Mouse (Mus musculus): ENCODE measurements around the gene Nufip1. TPM values are rescaled to one million over a fixed set of nuclear protein-coding genes. Genes with fewer than 3 reads are reported as not detected.

The Nufip1 gene
- 19.4 and 21.0 TPM in 2 replicates for polyA plus RNA-seq (2016; fragmentation: Nextera tagmentation; extraction: Ambion mirVana)

GRCm38 (mm10) chr14:76110396-76111221 lies at the start of gene Nufip1, which contains the start of gene Gpalpp1:
TSS of gene Nufip1 (plus strand) at chr14:76110891.
TSS of gene Gpalpp1 (minus strand) at chr14:76110760.
- H3K36me3 ChIP-seq (replicated peaks): peaks cover 31% of the 10 kb centered on the region
- peaks cover 18% of the 10 kb centered on the region for H3K4me1 ChIP-seq
- H3K4me3 ChIP-seq: peak within 1 kb of the TSS; percentile 94
- under 1% methylated on average over 69 of the region's 69 CpGs for WGBS
- DNase-seq (ENCODE audit: low spot score): peak; percentile 92
- H3K9me3 ChIP-seq: no peaks in the 10 kb centered on the region
- peak within 1 kb of the TSS; percentile 91 for H3K27ac ChIP-seq (replicated peaks)
- no peaks in the 10 kb centered on the region for H3K27me3 ChIP-seq (replicated peaks; ENCODE audit: low read depth, poor library complexity, severe bottlenecking)

GRCm38 (mm10) chr14:76067237-76067636 lies 43.5 kb upstream of the Nufip1 start:
- H3K27me3 ChIP-seq (replicated peaks; ENCODE audit: low read depth, poor library complexity, severe bottlenecking): no peaks in the 10 kb centered on the region
- 83% methylated on average over 1 of the region's 1 CpGs for WGBS
- no peaks in the 10 kb centered on the region for H3K9me3 ChIP-seq
- DNase-seq (ENCODE audit: low spot score): no peak
- H3K36me3 ChIP-seq (replicated peaks): no peaks in the 10 kb centered on the region
- H3K4me3 ChIP-seq: no peak overlapping the region
- no peaks in the 10 kb centered on the region for H3K4me1 ChIP-seq
- no peak overlapping the region for H3K27ac ChIP-seq (replicated peaks)

GRCm38 (mm10) chr14:76068296-76068695 lies 42.4 kb upstream of the Nufip1 start:
- H3K27ac ChIP-seq (replicated peaks): no peak overlapping the region
- no peak overlapping the region for H3K4me3 ChIP-seq
- no peaks in the 10 kb centered on the region for H3K27me3 ChIP-seq (replicated peaks; ENCODE audit: low read depth, poor library complexity, severe bottlenecking)
- no peak for DNase-seq (ENCODE audit: low spot score)
- no peaks in the 10 kb centered on the region for H3K4me1 ChIP-seq
- no peaks in the 10 kb centered on the region for H3K9me3 ChIP-seq
- 80% methylated on average over 4 of the region's 4 CpGs for WGBS
- no peaks in the 10 kb centered on the region for H3K36me3 ChIP-seq (replicated peaks)

GRCm38 (mm10) chr14:76069296-76069695 lies 41.4 kb upstream of the Nufip1 start:
- no peaks in the 10 kb centered on the region for H3K4me1 ChIP-seq
- H3K27ac ChIP-seq (replicated peaks): no peak overlapping the region
- DNase-seq (ENCODE audit: low spot score): no peak
- 87% methylated on average over 4 of the region's 4 CpGs for WGBS
- no peaks in the 10 kb centered on the region for H3K27me3 ChIP-seq (replicated peaks; ENCODE audit: low read depth, poor library complexity, severe bottlenecking)
- H3K9me3 ChIP-seq: no peaks in the 10 kb centered on the region
- no peaks in the 10 kb centered on the region for H3K36me3 ChIP-seq (replicated peaks)
- H3K4me3 ChIP-seq: no peak overlapping the region

GRCm38 (mm10) chr14:76072626-76073025 lies 38.1 kb upstream of the Nufip1 start:
- Histone ChIP-seq H3K36me3 (replicated peaks) (no peaks in the 10 kb centered on the region), H3K27ac (replicated peaks) (no peak overlapping the region), H3K27me3 (replicated peaks; ENCODE audit: low read depth, poor library complexity, severe bottlenecking) (no peaks in the 10 kb centered on the region), H3K4me1 (no peaks in the 10 kb centered on the region), H3K9me3 (no peaks in the 10 kb centered on the region), H3K4me3 (no peak overlapping the region)
- WGBS: 81% methylated on average over 2 of the region's 2 CpGs
- DNase-seq (ENCODE audit: low spot score): no peak

GRCm38 (mm10) chr14:76074206-76074605 lies 36.5 kb upstream of the Nufip1 start:
- Histone ChIP-seq H3K27ac (replicated peaks) (no peak overlapping the region), H3K4me1 (no peaks in the 10 kb centered on the region), H3K36me3 (replicated peaks) (no peaks in the 10 kb centered on the region), H3K4me3 (no peak overlapping the region), H3K27me3 (replicated peaks; ENCODE audit: low read depth, poor library complexity, severe bottlenecking) (no peaks in the 10 kb centered on the region), H3K9me3 (no peaks in the 10 kb centered on the region)
- 88% methylated on average over 1 of the region's 1 CpGs for WGBS
- DNase-seq (ENCODE audit: low spot score): no peak

GRCm38 (mm10) chr14:76075721-76076120 lies 35.0 kb upstream of the Nufip1 start:
- H3K36me3 ChIP-seq (replicated peaks): no peaks in the 10 kb centered on the region
- no peak overlapping the region for H3K4me3 ChIP-seq
- no peaks in the 10 kb centered on the region for H3K27me3 ChIP-seq (replicated peaks; ENCODE audit: low read depth, poor library complexity, severe bottlenecking)
- 65% methylated on average over 4 of the region's 4 CpGs for WGBS
- H3K27ac ChIP-seq (replicated peaks): no peak overlapping the region; the same call in 1 of the 2 replicates
- no peak for DNase-seq (ENCODE audit: low spot score)
- no peaks in the 10 kb centered on the region for H3K9me3 ChIP-seq
- H3K4me1 ChIP-seq: no peaks in the 10 kb centered on the region

GRCm38 (mm10) chr14:76076602-76077001 lies 34.1 kb upstream of the Nufip1 start:
- H3K4me1 ChIP-seq: 0 out of 2 replicates have a peak, but pooled peaks cover 2% of the 10 kb centered on the region
- H3K27me3 ChIP-seq (replicated peaks; ENCODE audit: low read depth, poor library complexity, severe bottlenecking): no peaks in the 10 kb centered on the region
- H3K27ac ChIP-seq (replicated peaks): no peak overlapping the region
- H3K4me3 ChIP-seq: no peak overlapping the region
- WGBS: 74% methylated on average over 4 of the region's 4 CpGs
- DNase-seq (ENCODE audit: low spot score): no peak
- H3K36me3 ChIP-seq (replicated peaks): no peaks in the 10 kb centered on the region
- H3K9me3 ChIP-seq: no peaks in the 10 kb centered on the region

GRCm38 (mm10) chr14:76077088-76077491 lies 33.6 kb upstream of the Nufip1 start:
- H3K27me3 ChIP-seq (replicated peaks; ENCODE audit: low read depth, poor library complexity, severe bottlenecking): no peaks in the 10 kb centered on the region
- peak; percentile 57 for DNase-seq (ENCODE audit: low spot score)
- H3K9me3 ChIP-seq: no peaks in the 10 kb centered on the region
- no peak overlapping the region for H3K4me3 ChIP-seq
- H3K27ac ChIP-seq (replicated peaks): no peak overlapping the region
- H3K4me1 ChIP-seq: 0 out of 2 replicates have a peak, but pooled peaks cover 2% of the 10 kb centered on the region
- WGBS: 53% methylated on average over 9 of the region's 9 CpGs
- H3K36me3 ChIP-seq (replicated peaks): no peaks in the 10 kb centered on the region

GRCm38 (mm10) chr14:76081451-76081850 lies 29.2 kb upstream of the Nufip1 start:
- DNase-seq (ENCODE audit: low spot score): peak; percentile 12

GRCm38 (mm10) chr14:76082086-76082636 lies 28.5 kb upstream of the Nufip1 start:
- 92% methylated on average over 13 of the region's 13 CpGs for WGBS
- Histone ChIP-seq H3K36me3 (replicated peaks) (no peaks in the 10 kb centered on the region), H3K9me3 (no peaks in the 10 kb centered on the region), H3K4me3 (no peak overlapping the region), H3K27ac (replicated peaks) (no peak overlapping the region), H3K4me1 (0 out of 2 replicates have a peak, but pooled peaks cover 4% of the 10 kb centered on the region), H3K27me3 (replicated peaks; ENCODE audit: low read depth, poor library complexity, severe bottlenecking) (no peaks in the 10 kb centered on the region)
- DNase-seq (ENCODE audit: low spot score): no peak

More at GRCm38 (mm10) chr14:76081451-76081850, 29.2 kb upstream of the Nufip1 start:
- Histone ChIP-seq H3K4me1 (0 out of 2 replicates have a peak, but pooled peaks cover 4% of the 10 kb centered on the region), H3K4me3 (no peak overlapping the region), H3K36me3 (replicated peaks) (no peaks in the 10 kb centered on the region), H3K9me3 (no peaks in the 10 kb centered on the region), H3K27me3 (replicated peaks; ENCODE audit: low read depth, poor library complexity, severe bottlenecking) (no peaks in the 10 kb centered on the region), H3K27ac (replicated peaks) (no peak overlapping the region)
- 63% methylated on average over 11 of the region's 11 CpGs for whole genome bisulfite sequencing

GRCm38 (mm10) chr14:76084188-76084587 lies 26.5 kb upstream of the Nufip1 start:
- peaks cover 8% of the 10 kb centered on the region for H3K36me3 ChIP-seq (replicated peaks)
- no peak overlapping the region for H3K27ac ChIP-seq (replicated peaks)
- 87% methylated on average over 3 of the region's 3 CpGs for WGBS
- H3K4me1 ChIP-seq: 0 out of 2 replicates have a peak, but pooled peaks cover 4% of the 10 kb centered on the region
- H3K9me3 ChIP-seq: no peaks in the 10 kb centered on the region
- H3K4me3 ChIP-seq: no peak overlapping the region
- H3K27me3 ChIP-seq (replicated peaks; ENCODE audit: low read depth, poor library complexity, severe bottlenecking): no peaks in the 10 kb centered on the region
- DNase-seq (ENCODE audit: low spot score): no peak

- 92% methylated on average over 7 of the region's 7 CpGs for WGBS
- H3K36me3 ChIP-seq (replicated peaks): peaks cover 86% of the 10 kb centered on the region
Measured at GRCm38 (mm10) chr14:76097244-76097643, 13.4 kb upstream of the Nufip1 start.

More at GRCm38 (mm10) chr14:76097244-76097643, 13.4 kb upstream of the Nufip1 start:
- H3K4me3 ChIP-seq: no peak overlapping the region
- H3K9me3 ChIP-seq: no peaks in the 10 kb centered on the region
- no peak for DNase-seq (ENCODE audit: low spot score)
- H3K27ac ChIP-seq (replicated peaks): no peak overlapping the region
- H3K4me1 ChIP-seq: no peaks in the 10 kb centered on the region
- no peaks in the 10 kb centered on the region for H3K27me3 ChIP-seq (replicated peaks; ENCODE audit: low read depth, poor library complexity, severe bottlenecking)

All from embryonic facial prominence, embryonic 10.5 days (tissue).